Mouse (Mus musculus) liver, postnatal 0 days (tissue): ENCODE measurements around the gene Lsp1. TPM values are rescaled to one million over a fixed set of nuclear protein-coding genes. Genes with fewer than 3 reads are reported as not detected.

ENCODE experiments used
- ATAC-seq: fragments of 200-750 bp; cut with Nextera tagmentation; 2 replicates; pipeline ENCODE4 v1.8.0; 2017; ENCODE audit warnings: mild to moderate bottlenecking, moderate library complexity
- DNase-seq: peaks from one replicate; pipeline ENCODE4 v3.0.0-alpha.2; 2016
- H3K27ac ChIP-seq: fragments of 300-500 bp; sonication (generic); 2 replicates; pipeline ENCODE4 v1.5.1; 2014; ENCODE audit warnings: antibody characterized with exemption, moderate library complexity, mild to moderate bottlenecking, low read depth
- H3K27me3 ChIP-seq: fragments of 300-500 bp; sonication (generic); 2 replicates; pipeline ENCODE4 v1.6.1; 2014; ENCODE audit warnings: low read length, control low read depth, mixed read lengths; ENCODE audit not compliant: insufficient read depth
- H3K36me3 ChIP-seq: fragments of 300-500 bp; sonication (generic); replicated peaks from 2 replicates; pipeline ENCODE4 v1.6.1; 2014; ENCODE audit warnings: mild to moderate bottlenecking, control low read depth, low read length, moderate library complexity, mixed read lengths; ENCODE audit not compliant: insufficient read depth
- H3K4me1 ChIP-seq: fragments of 300-500 bp; sonication (generic); 2 replicates; pipeline ENCODE4 v1.6.1; 2014; ENCODE audit warnings: antibody characterized with exemption, mild to moderate bottlenecking, control low read depth; ENCODE audit not compliant: insufficient read depth
- H3K4me2 ChIP-seq: fragments of 300-500 bp; sonication (generic); 2 replicates; pipeline ENCODE4 v1.6.1; 2014; ENCODE audit warnings: low read depth, mild to moderate bottlenecking, low read length, moderate library complexity, mixed read lengths
- H3K4me3 ChIP-seq: fragments of 300-500 bp; sonication (generic); 2 replicates; pipeline ENCODE4 v1.5.1; 2014; ENCODE audit warnings: low read depth, low read length
- H3K9ac ChIP-seq: fragments of 300-500 bp; sonication (generic); replicated peaks from 2 replicates; pipeline ENCODE4 v1.6.1; 2014; ENCODE audit warnings: mild to moderate bottlenecking, moderate library complexity
- H3K9me3 ChIP-seq: fragments of 300-500 bp; sonication (generic); 2 replicates; pipeline ENCODE4 v1.6.1; 2016; ENCODE audit warnings: mild to moderate bottlenecking, control low read depth, low read length, mixed read lengths
- CTCF ChIP-seq: sonication (generic); IDR thresholded peaks from 2 replicates; pipeline ENCODE4 v1.5.1; 2016; ENCODE audit warnings: antibody characterized with exemption, low read depth
- EP300 ChIP-seq: IDR thresholded peaks from 2 replicates; pipeline ENCODE4 v1.6.1; 2016; ENCODE audit warnings: antibody characterized with exemption, low read depth, mild to moderate bottlenecking
- WGBS: fragments of 180-500 bp; shearing (Covaris S2); extraction: QIAGEN DNeasy Blood & Tissue Kit; methylation state at CpG from one replicate; pipeline ENCODE4 v1.1.7; 2014; ENCODE audit not compliant: insufficient replicate concordance; 5-methylcytosine and 5-hydroxymethylcytosine counted together
- polyA plus RNA-seq: library from polyadenylated mRNA; unstranded; fragments of >200 nt; fragmentation: Nextera tagmentation; extraction: Ambion mirVana; gene quantifications from 2 replicates; pipeline ENCODE4 v1.2.1, GENCODE M21; 2015

The Lsp1 gene
- polyA plus RNA-seq, 1 experiment from 2014 or later, result 31.5 TPM

DNA sequence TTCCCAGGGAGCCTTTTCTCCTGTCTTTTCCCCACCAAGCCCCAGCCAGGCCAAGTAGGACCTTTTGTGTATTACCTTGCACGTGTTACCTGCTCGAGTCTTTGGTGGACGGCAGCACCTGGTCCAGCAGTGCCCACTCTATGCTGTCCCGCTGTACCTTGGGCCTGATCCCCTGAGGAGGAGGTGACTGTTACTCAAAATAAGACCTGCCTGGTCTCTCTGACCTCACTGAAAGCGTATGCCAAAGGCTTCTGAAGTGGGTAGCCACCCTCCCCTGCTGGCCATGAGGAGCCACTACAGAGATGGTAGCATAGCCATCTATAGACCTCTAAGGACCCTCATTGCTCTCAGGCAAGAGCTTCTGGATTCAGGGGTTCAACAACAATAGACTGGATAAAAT, 36.2 kb downstream of the Lsp1 start:
- H3K9ac ChIP-seq, result no peak overlapping the region

GRCm38 (mm10) chr7:142497775-142498174, 37.2 kb downstream of the Lsp1 start:
- Histone ChIP-seq H3K27me3 (no peaks in the 10 kb centered on the region), H3K4me3 (no peak overlapping the region), H3K9me3 (no peaks in the 10 kb centered on the region), H3K36me3 (no peaks in the 10 kb centered on the region), H3K9ac (no peak overlapping the region), H3K4me2 (no peak overlapping the region), H3K27ac (no peak overlapping the region), H3K4me1 (no peaks in the 10 kb centered on the region)
- 74% methylated on average over 2 of the region's 2 CpGs for WGBS
- ATAC-seq, result no peak
- TF ChIP-seq CTCF (peak; percentile 63), EP300 (no peak)
- DNase-seq, result no peak

More for the DNA sequence above, 36.2 kb downstream of the Lsp1 start:
- DNase-seq (no peak), ATAC-seq (no peak)
- no peaks in the 10 kb centered on the region for H3K4me1 ChIP-seq
- H3K4me2 ChIP-seq, result no peak overlapping the region
- 77% methylated on average over 5 of the region's 5 CpGs for WGBS
- no peaks in the 10 kb centered on the region for H3K9me3 ChIP-seq
- TF ChIP-seq CTCF (peak; percentile 59), EP300 (no peak)
- H3K27me3 ChIP-seq, result no peaks in the 10 kb centered on the region
- H3K4me3 ChIP-seq, result no peak overlapping the region
- no peak overlapping the region for H3K27ac ChIP-seq
- no peaks in the 10 kb centered on the region; the same call in 1 of the 2 replicates for H3K36me3 ChIP-seq

DNA sequence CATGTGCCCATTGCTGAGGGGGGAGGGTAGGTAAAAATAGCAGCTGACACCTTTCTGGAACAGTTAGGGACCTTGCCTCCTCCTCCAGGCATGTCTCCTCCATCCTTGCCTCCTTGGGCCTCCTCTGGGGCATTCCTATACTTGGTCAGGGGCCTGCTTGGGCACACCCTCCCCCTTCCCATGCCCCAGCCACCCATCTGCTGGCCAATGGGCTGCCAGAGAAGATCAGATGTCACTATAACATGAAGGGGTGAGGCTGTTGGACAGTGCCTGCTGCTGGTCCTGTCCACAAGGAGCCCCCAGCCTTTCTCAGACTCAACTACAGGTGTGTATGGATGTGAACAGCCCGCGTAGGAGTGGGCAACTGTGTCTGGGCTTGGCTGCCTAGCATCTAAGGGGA, 38.0 kb downstream of the Lsp1 start, which contains the start of gene Tnnt3:
Gene Tnnt3 (plus strand): TSS at position 262 of the 400 bp plus-strand sequence.
- TF ChIP-seq EP300 (no peak), CTCF (no peak)
- Histone ChIP-seq H3K9ac (no peak within 1 kb of the TSS), H3K4me3 (no peak within 1 kb of the TSS), H3K4me2 (no peak within 1 kb of the TSS), H3K4me1 (no peaks in the 10 kb centered on the region), H3K36me3 (no peaks in the 10 kb centered on the region), H3K27me3 (no peaks in the 10 kb centered on the region), H3K9me3 (no peaks in the 10 kb centered on the region), H3K27ac (no peak within 1 kb of the TSS)
- DNase-seq (no peak), ATAC-seq (no peak)
- 72% methylated on average over 2 of the region's 2 CpGs for WGBS

GRCm38 (mm10) chr7:142499010-142499721, 38.6 kb downstream of the Lsp1 start:
- DNase-seq, result no peak
- H3K4me3 ChIP-seq, result no peak overlapping the region
- H3K4me2 ChIP-seq, result no peak overlapping the region
- H3K9me3 ChIP-seq, result no peaks in the 10 kb centered on the region
- H3K4me1 ChIP-seq, result no peaks in the 10 kb centered on the region
- H3K9ac ChIP-seq, result no peak overlapping the region
- WGBS, result 52% methylated on average over 5 of the region's 5 CpGs
- H3K36me3 ChIP-seq, result no peaks in the 10 kb centered on the region
- ATAC-seq, result no peak
- H3K27ac ChIP-seq, result no peak overlapping the region
- TF ChIP-seq CTCF (no peak), EP300 (no peak)
- no peaks in the 10 kb centered on the region for H3K27me3 ChIP-seq

DNA sequence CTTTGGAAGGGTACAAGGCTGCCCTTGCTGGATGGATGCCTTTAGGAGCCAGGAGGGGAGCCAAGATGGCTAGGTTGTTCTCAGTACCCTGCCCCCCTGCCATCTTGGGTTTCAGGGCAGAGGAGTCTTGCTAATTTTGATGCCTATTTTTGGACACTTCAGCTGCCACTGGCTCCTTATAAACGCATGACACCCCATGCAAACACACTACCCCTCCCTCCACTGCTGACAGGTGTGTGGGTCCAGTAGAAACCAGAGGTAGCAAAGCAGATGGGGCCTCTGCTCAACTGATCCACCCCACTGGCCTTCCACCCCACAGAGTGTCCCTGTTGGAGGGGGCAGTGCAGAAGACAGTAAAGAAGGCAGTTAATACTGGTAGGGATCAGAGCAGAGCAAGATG, 39.4 kb downstream of the Lsp1 start:
- no peaks in the 10 kb centered on the region for H3K27me3 ChIP-seq

DNA sequence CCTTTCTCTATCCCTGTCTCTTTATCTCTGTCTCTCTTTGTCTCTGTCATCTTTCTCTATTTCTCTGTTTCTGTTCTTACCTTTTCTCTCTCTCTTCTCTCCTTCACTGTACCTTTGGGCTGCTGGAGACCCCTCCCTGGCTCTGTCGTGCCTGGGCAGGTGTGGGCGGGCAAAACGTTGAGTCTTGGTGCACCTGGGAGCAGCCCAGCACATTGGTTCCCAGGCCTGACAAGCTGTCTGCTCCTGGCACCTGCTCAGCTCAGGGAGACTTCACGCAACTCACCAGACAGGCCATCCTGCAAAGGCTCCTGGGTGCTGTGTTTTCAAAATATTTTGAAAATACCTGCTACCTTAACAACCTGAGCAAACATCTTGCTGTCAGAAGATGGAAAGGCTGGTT, 42.6 kb downstream of the Lsp1 start:
- ATAC-seq (no peak), DNase-seq (no peak)
- Histone ChIP-seq H3K27me3 (no peaks in the 10 kb centered on the region), H3K9ac (no peak overlapping the region), H3K9me3 (no peaks in the 10 kb centered on the region), H3K4me2 (no peak overlapping the region), H3K36me3 (no peaks in the 10 kb centered on the region), H3K4me3 (no peak overlapping the region), H3K27ac (no peak overlapping the region), H3K4me1 (no peaks in the 10 kb centered on the region)
- 76% methylated on average over 4 of the region's 4 CpGs for WGBS
- TF ChIP-seq EP300, result no peak
- no peak for TF ChIP-seq CTCF

More for the DNA sequence above, 39.4 kb downstream of the Lsp1 start:
- Histone ChIP-seq H3K4me3 (no peak overlapping the region), H3K4me1 (no peaks in the 10 kb centered on the region), H3K27ac (no peak overlapping the region), H3K36me3 (no peaks in the 10 kb centered on the region), H3K4me2 (no peak overlapping the region), H3K9me3 (no peaks in the 10 kb centered on the region), H3K9ac (no peak overlapping the region)
- TF ChIP-seq CTCF (no peak), EP300 (no peak)
- 57% methylated on average over 1 of the region's 1 CpGs for WGBS
- DNase-seq (no peak), ATAC-seq (no peak)
